Mouse (Mus musculus): ENCODE results near the gene Irgc1.

Irgc1 gene

GRCm38 (mm10) chr7:24437981-24438380 lies 14.1 kb downstream of the Irgc1 start:
- in situ Hi-C loops (cut with MboI, MseI): no loop called here

GRCm38 (mm10) chr7:24435305-24435704 lies 16.8 kb downstream of the Irgc1 start:
- in situ Hi-C loops (cut with MboI, MseI): no loop called here

- in situ Hi-C loops (cut with MboI, MseI): loop anchor here (5.0 kb wide), 1 partner anchor 36 kb away; no protein-coding TSS in a partner anchor
Measured at GRCm38 (mm10) chr7:24431713-24432112, 20.4 kb downstream of the Irgc1 start.

GRCm38 (mm10) chr7:24430551-24431345 lies 21.3 kb downstream of the Irgc1 start:
- in situ Hi-C loops (cut with MboI, MseI): loop anchor here (5.0 kb wide), 1 partner anchor 37 kb away; no protein-coding TSS in a partner anchor

GRCm38 (mm10) chr7:24429413-24430112 lies 22.5 kb downstream of the Irgc1 start:
- in situ Hi-C loops (cut with MboI, MseI): loop anchor here (5.0 kb wide), 1 partner anchor 38 kb away; no protein-coding TSS in a partner anchor

GRCm38 (mm10) chr7:24428725-24429124 lies 23.4 kb downstream of the Irgc1 start:
- in situ Hi-C loops (cut with MboI, MseI): no loop called here

GRCm38 (mm10) chr7:24427168-24427567 lies 24.9 kb downstream of the Irgc1 start:
- in situ Hi-C loops (cut with MboI, MseI): no loop called here

GRCm38 (mm10) chr7:24425919-24426318 lies 26.2 kb downstream of the Irgc1 start:
- in situ Hi-C loops (cut with MboI, MseI): no loop called here

- in situ Hi-C loops (cut with MboI, MseI): no loop called here
Measured at GRCm38 (mm10) chr7:24423956-24424732, 28.0 kb downstream of the Irgc1 start.

GRCm38 (mm10) chr7:24423107-24423763 lies 28.9 kb downstream of the Irgc1 start:
- in situ Hi-C loops (cut with MboI, MseI): no loop called here

- in situ Hi-C loops (cut with MboI, MseI): no loop called here
Measured at GRCm38 (mm10) chr7:24422251-24422650, 29.8 kb downstream of the Irgc1 start.

GRCm38 (mm10) chr7:24421648-24422047 lies 30.4 kb downstream of the Irgc1 start:
- in situ Hi-C loops (cut with MboI, MseI): no loop called here

GRCm38 (mm10) chr7:24419579-24419978 lies 32.5 kb downstream of the Irgc1 start:
- in situ Hi-C loops (cut with MboI, MseI): no loop called here

- in situ Hi-C loops (cut with MboI, MseI): no loop called here
Measured at GRCm38 (mm10) chr7:24415261-24415660, 36.8 kb downstream of the Irgc1 start.

GRCm38 (mm10) chr7:24413630-24414029 lies 38.5 kb downstream of the Irgc1 start:
- in situ Hi-C loops (cut with MboI, MseI): no loop called here

- in situ Hi-C loops (cut with MboI, MseI): no loop called here
Measured at GRCm38 (mm10) chr7:24410831-24411230, 41.3 kb downstream of the Irgc1 start.

GRCm38 (mm10) chr7:24410123-24410522 lies 42.0 kb downstream of the Irgc1 start:
- in situ Hi-C loops (cut with MboI, MseI): no loop called here

GRCm38 (mm10) chr7:24408186-24408585 lies 43.9 kb downstream of the Irgc1 start:
- in situ Hi-C loops (cut with MboI, MseI): no loop called here

- in situ Hi-C loops (cut with MboI, MseI): no loop called here
Measured at GRCm38 (mm10) chr7:24406528-24407344, 45.4 kb downstream of the Irgc1 start.

GRCm38 (mm10) chr7:24405649-24406048 lies 46.4 kb downstream of the Irgc1 start:
- in situ Hi-C loops (cut with MboI, MseI): no loop called here

GRCm38 (mm10) chr7:24402851-24403250 lies 49.2 kb downstream of the Irgc1 start:
- in situ Hi-C loops (cut with MboI, MseI): no loop called here
